Mouse (Mus musculus): ENCODE results near the gene Acp6. TPM values are rescaled to one million over a fixed set of nuclear protein-coding genes. Genes with fewer than 3 reads are reported as not detected.
A peak's percentile ranks its signal among the peaks of the same experiment; 100 is the strongest.

The Acp6 gene
- polyA plus RNA-seq, 1 experiment from 2014 or later = 19.1 TPM

DNA sequence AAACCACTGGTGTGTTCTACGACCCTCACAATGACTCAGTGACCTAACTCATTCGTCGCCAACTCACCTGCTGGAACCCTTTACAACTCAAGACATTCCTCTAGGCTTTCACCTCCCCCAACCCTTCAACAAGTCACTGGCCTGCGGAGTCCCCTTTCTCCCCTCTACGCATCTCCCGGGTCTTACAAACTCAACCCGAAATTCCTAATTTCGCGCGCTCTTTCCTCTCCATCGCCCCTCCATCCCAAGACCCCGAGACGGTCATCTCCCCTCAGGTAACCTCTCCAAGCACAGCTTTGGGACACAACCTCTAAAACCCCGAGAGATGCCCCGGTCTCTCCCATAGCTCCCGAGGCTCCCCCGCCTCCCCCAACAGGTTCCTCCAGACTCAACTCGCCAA is 68.1 kb downstream of the Acp6 start:
- no peak overlapping the region for H3K27ac ChIP-seq
- H3K27me3 ChIP-seq = peaks cover 16% of the 10 kb centered on the region
- no peaks in the 10 kb centered on the region for H3K9me3 ChIP-seq (replicated peaks)
- ATAC-seq (ENCODE audit: low read depth) (no peak), DNase-seq (no peak)
- H3K4me2 ChIP-seq = peak overlapping the region; percentile 83
- peaks cover 24% of the 10 kb centered on the region for H3K4me1 ChIP-seq (replicated peaks)
- peak overlapping the region; percentile 67 for H3K4me3 ChIP-seq (replicated peaks)
- H3K36me3 ChIP-seq = no peaks in the 10 kb centered on the region
- H3K9ac ChIP-seq = peak overlapping the region; percentile 76
- 3% methylated on average over 18 of the region's 18 CpGs for WGBS (ENCODE audit: insufficient replicate concordance)

Other genes starting within 250 kb of the Acp6 start
- gene Gja8, start 232.8 kb upstream of the Acp6 start, polyA plus RNA-seq (2015; fragmentation: Nextera tagmentation; extraction: Ambion mirVana) = not detected in 2 replicates
- 4.4 and 4.5 TPM in 2 replicates for gene Bcl9, start 139.1 kb downstream of the Acp6 start, polyA plus RNA-seq (2015; fragmentation: Nextera tagmentation; extraction: Ambion mirVana)